ENCODE assay signal across 12 mouse cellular contexts in the genomic region with DNA sequence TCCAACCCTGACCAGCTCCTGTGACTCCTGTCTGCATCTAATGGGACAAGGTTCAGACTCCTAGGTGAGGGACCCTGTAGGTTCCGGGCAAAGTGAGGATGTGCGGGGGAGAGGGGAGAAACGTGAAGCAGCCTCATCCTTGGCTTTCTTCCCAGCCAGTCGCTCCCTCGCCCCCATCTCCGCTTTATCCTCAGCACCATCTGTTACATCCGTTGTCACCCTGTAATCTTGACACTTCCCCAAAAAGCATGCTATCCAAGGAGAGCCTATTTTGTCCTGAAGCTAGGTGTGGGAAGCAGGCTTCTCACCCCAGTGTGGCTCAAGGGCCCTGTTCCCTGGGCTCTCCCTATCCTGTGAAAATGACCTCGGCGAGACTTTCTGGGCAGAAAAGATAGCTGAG. TPM values are rescaled to one million over a fixed set of nuclear protein-coding genes. Genes with fewer than 3 reads are reported as not detected.
DNase-seq lines count a peak whose midpoint lies in the region; ATAC-seq and TF ChIP-seq lines count a peak whose summit lies in the region.
"Had no signal": no experiment of that assay in that cellular context is flagged by ENCODE, and none has a peak within 500 bp of the region (broad histone marks: within the 10 kb centered on the region; RNA-seq: fewer than 3 reads in every experiment).

No protein-coding gene starts in this region.

- H3K36me3 ChIP-seq in heart, embryonic 10.5 days = no peaks in the 10 kb centered on the region
- peaks cover 12% of the 10 kb centered on the region for H3K36me3 ChIP-seq in liver, embryonic 13.5 days
- H3K36me3 ChIP-seq in lung, postnatal 0 days (ENCODE audit: insufficient read depth, low read length) = no peaks in the 10 kb centered on the region

- 29% methylated on average over 9 of the region's 9 CpGs for WGBS in heart, embryonic 10.5 days
- WGBS in liver, embryonic 13.5 days (ENCODE audit: insufficient replicate concordance) = 47% methylated on average over 9 of the region's 9 CpGs
- 53% methylated on average over 9 of the region's 9 CpGs for WGBS in lung, postnatal 0 days

- intact Hi-C loops in heart, postnatal 25 days (cut with DNase I) = no loop called here

- no peaks in the 10 kb centered on the region for H3K9me3 ChIP-seq in heart, embryonic 10.5 days
- H3K9me3 ChIP-seq in liver, embryonic 13.5 days (replicated peaks) = no peaks in the 10 kb centered on the region
- H3K9me3 ChIP-seq in lung, postnatal 0 days (ENCODE audit: low read length) = no peaks in the 10 kb centered on the region

- no peak overlapping the region for H3K4me3 ChIP-seq in heart, embryonic 10.5 days
- peak overlapping the region; percentile 89 for H3K4me3 ChIP-seq in liver, embryonic 13.5 days (replicated peaks)
- H3K4me3 ChIP-seq in lung, postnatal 0 days (ENCODE audit: low read depth, low read length) = no peak overlapping the region

- H3K27me3 ChIP-seq in heart, embryonic 10.5 days (ENCODE audit: insufficient read depth, poor library complexity, severe bottlenecking) = peaks cover 11% of the 10 kb centered on the region; the same call in 1 of the 2 replicates
- H3K27me3 ChIP-seq in liver, embryonic 13.5 days = no peaks in the 10 kb centered on the region
- H3K27me3 ChIP-seq in lung, postnatal 0 days (replicated peaks; ENCODE audit: insufficient read depth, low read length) = no peaks in the 10 kb centered on the region

- H3K27ac ChIP-seq in heart, embryonic 10.5 days = 0 out of 2 replicates have a peak overlapping the region, but pooled peaks have one; percentile 30
- H3K27ac ChIP-seq in liver, embryonic 13.5 days = peak overlapping the region; percentile 96
- H3K27ac ChIP-seq in lung, postnatal 0 days (ENCODE audit: low read length) = no peak overlapping the region

- H3K4me2 ChIP-seq in liver, embryonic 13.5 days = peak overlapping the region; percentile 95
- no peak overlapping the region for H3K4me2 ChIP-seq in lung, postnatal 0 days (replicated peaks; ENCODE audit: low read depth, low read length)

- TF ChIP-seq CTCF in lung, postnatal 0 days (IDR thresholded peaks at IDR 0.05) = no peak

- H3K4me1 ChIP-seq in heart, embryonic 10.5 days = peaks cover 83% of the 10 kb centered on the region
- peaks cover 96% of the 10 kb centered on the region for H3K4me1 ChIP-seq in liver, embryonic 13.5 days (replicated peaks)
- H3K4me1 ChIP-seq in lung, postnatal 0 days (ENCODE audit: insufficient read depth, low read depth, low read length) = peaks cover 14% of the 10 kb centered on the region

- no peak for TF ChIP-seq EP300 in lung, postnatal 0 days (IDR thresholded peaks at IDR 0.05)

- no peak for DNase-seq in heart, embryonic 10.5 days (ENCODE audit: low spot score)
- no peak for DNase-seq in heart, postnatal 25 days (ENCODE audit: low spot score)
- DNase-seq in cerebellum, adult 11 months = peak; percentile 78
- DNase-seq in frontal cortex, postnatal 10 days (ENCODE audit: low spot score in 2 of 2) = peak; percentile 54 to 62
- DNase-seq in liver, embryonic 13.5 days = no peak
- no peak for DNase-seq in B cell, adult 2 months
- DNase-seq in lung, postnatal 0 days (ENCODE audit: low spot score) = no peak
- DNase-seq: adrenal gland, postnatal 25 days had no signal

- ATAC-seq in liver, embryonic 13.5 days (ENCODE audit: low read depth) = no peak
- no peak for ATAC-seq in lung, postnatal 0 days
- no peak for ATAC-seq in granulocyte monocyte progenitor cell, adult 5-6 weeks (replicated peaks; ENCODE audit: poor library complexity, severe bottlenecking)

- H3K9ac ChIP-seq in liver, embryonic 13.5 days = peak overlapping the region; percentile 96
- no peak overlapping the region for H3K9ac ChIP-seq in lung, postnatal 0 days (replicated peaks; ENCODE audit: low read depth)

RNA-seq across cellular contexts. Expression of a gene that starts 3.9 kb away (rescaled TPM):
- polyA plus RNA-seq in heart, embryonic 10.5 days (2016; fragmentation: Nextera tagmentation; extraction: Ambion mirVana) = 20.1 and 22.9 TPM in 2 replicates
- total RNA-seq in heart, postnatal 25 days (2021) = 10 to 100 TPM; 32.0 to 37.0 TPM
- polyA plus RNA-seq in liver, embryonic 13.5 days (2015; fragmentation: Nextera tagmentation; extraction: Ambion mirVana) = 21.9 and 26.6 TPM in 2 replicates
- 13.9 and 15.5 TPM in 2 replicates for polyA plus RNA-seq in lung, postnatal 0 days (2015; fragmentation: Nextera tagmentation; extraction: Ambion mirVana)
- total RNA-seq in granulocyte monocyte progenitor cell, adult 5-6 weeks (2014; fragmentation: Nextera tagmentation) = 4.4 and 4.9 TPM in 2 replicates
- 4.4 and 5.7 TPM in 2 replicates for total RNA-seq in granulocyte monocyte progenitor cell, adult 5-6 weeks (2017)

RNA-seq across cellular contexts. Expression of a gene that starts 42.9 kb away (rescaled TPM):
- polyA plus RNA-seq in heart, embryonic 10.5 days (2016; fragmentation: Nextera tagmentation; extraction: Ambion mirVana) = 0.32 and 0.38 TPM in 2 replicates
- total RNA-seq in heart, postnatal 25 days (2021) = under 1 TPM; 0.08 to 0.17 TPM
- polyA plus RNA-seq in liver, embryonic 13.5 days (2015; fragmentation: Nextera tagmentation; extraction: Ambion mirVana) = 11.0 and 13.2 TPM in 2 replicates
- 0.42 and 0.62 TPM in 2 replicates for polyA plus RNA-seq in lung, postnatal 0 days (2015; fragmentation: Nextera tagmentation; extraction: Ambion mirVana)
- not detected in 2 replicates for total RNA-seq in granulocyte monocyte progenitor cell, adult 5-6 weeks (2014; fragmentation: Nextera tagmentation)
- total RNA-seq in granulocyte monocyte progenitor cell, adult 5-6 weeks (2017) = not detected in 2 replicates
- total RNA-seq: CH12.LX had no signal

RNA-seq across cellular contexts. Expression of a gene that starts 43.0 kb away (rescaled TPM):
- polyA plus RNA-seq in heart, embryonic 10.5 days (2016; fragmentation: Nextera tagmentation; extraction: Ambion mirVana) = not detected in 2 replicates
- total RNA-seq in heart, postnatal 25 days (2021) = not detected
- polyA plus RNA-seq in liver, embryonic 13.5 days (2015; fragmentation: Nextera tagmentation; extraction: Ambion mirVana) = 0.53 and 0.59 TPM in 2 replicates
- polyA plus RNA-seq in lung, postnatal 0 days (2015; fragmentation: Nextera tagmentation; extraction: Ambion mirVana) = not detected in 2 replicates
- total RNA-seq in granulocyte monocyte progenitor cell, adult 5-6 weeks (2014; fragmentation: Nextera tagmentation) = not detected in 2 replicates
- total RNA-seq in granulocyte monocyte progenitor cell, adult 5-6 weeks (2017) = not detected in 2 replicates
- total RNA-seq: adrenal gland, postnatal 25 days; CH12.LX had no signal
- polyA plus RNA-seq: lung, embryonic 16.5 days; stomach, embryonic 14.5 days had no signal

RNA-seq across cellular contexts. Expression of a gene that starts 44.2 kb away (rescaled TPM):
- polyA plus RNA-seq in heart, embryonic 10.5 days (2016; fragmentation: Nextera tagmentation; extraction: Ambion mirVana) = 32.7 and 47.1 TPM in 2 replicates
- total RNA-seq in heart, postnatal 25 days (2021) = 1 to 10 TPM; 7.6 to 9.6 TPM
- polyA plus RNA-seq in liver, embryonic 13.5 days (2015; fragmentation: Nextera tagmentation; extraction: Ambion mirVana) = 13.3 and 13.8 TPM in 2 replicates
- 39.4 and 39.9 TPM in 2 replicates for polyA plus RNA-seq in lung, postnatal 0 days (2015; fragmentation: Nextera tagmentation; extraction: Ambion mirVana)
- total RNA-seq in granulocyte monocyte progenitor cell, adult 5-6 weeks (2014; fragmentation: Nextera tagmentation) = 7.5 and 11.8 TPM in 2 replicates
- total RNA-seq in granulocyte monocyte progenitor cell, adult 5-6 weeks (2017) = 2.4 and 5.7 TPM in 2 replicates

RNA-seq across cellular contexts. Expression of a gene that starts 52.7 kb away (rescaled TPM):
- not detected in 2 replicates for polyA plus RNA-seq in heart, embryonic 10.5 days (2016; fragmentation: Nextera tagmentation; extraction: Ambion mirVana)
- total RNA-seq in heart, postnatal 25 days (2021) = not detected
- polyA plus RNA-seq in liver, embryonic 13.5 days (2015; fragmentation: Nextera tagmentation; extraction: Ambion mirVana) = not detected in 2 replicates
- polyA plus RNA-seq in lung, postnatal 0 days (2015; fragmentation: Nextera tagmentation; extraction: Ambion mirVana) = not detected in 2 replicates
- not detected in 2 replicates for total RNA-seq in granulocyte monocyte progenitor cell, adult 5-6 weeks (2014; fragmentation: Nextera tagmentation)
- total RNA-seq in granulocyte monocyte progenitor cell, adult 5-6 weeks (2017) = not detected in 2 replicates
- total RNA-seq: adrenal gland, postnatal 25 days; CH12.LX had no signal
- polyA plus RNA-seq: lung, embryonic 16.5 days; stomach, embryonic 14.5 days had no signal

Comparison
In these comparisons a context has a peak if more than half of its experiments do, and no peak if none do; other contexts are left out.
1. DNase-seq: peak in cerebellum, adult 11 months (single experiment) and frontal cortex, postnatal 10 days (2 of 2); none in heart, embryonic 10.5 days (single experiment), heart, postnatal 25 days (single experiment), liver, embryonic 13.5 days (single experiment), B cell, adult 2 months (0 of 2) and lung, postnatal 0 days (single experiment).